Mouse (Mus musculus) megakaryocyte-erythroid progenitor cell, adult 5-6 weeks (primary cell): ENCODE measurements around the gene Naaladl1. TPM values are rescaled to one million over a fixed set of nuclear protein-coding genes. Genes with fewer than 3 reads are reported as not detected.
"Not testable (repeated sequence)": the region's sequence is repeated elsewhere in the genome, so short reads cannot be mapped to it uniquely, and the experiment has no call there.

Experiments used
- ATAC-seq: replicated peaks from 2 replicates; pipeline ENCODE4 v1.8.0; 2016; ENCODE audit warnings: mild to moderate bottlenecking, inconsistent platforms; ENCODE audit not compliant: severe bottlenecking, poor library complexity, low FRiP score, low TSS enrichment
- total RNA-seq, 2 experiments: library from RNA; stranded (forward) in 1 of 2; stranded (reverse) in 1 of 2; fragments of 200-1000, 215-1000 nt in 1 of 2; fragments of >200 nt in 1 of 2; fragmentation: Nextera tagmentation in 1 of 2; gene quantifications; 2 replicates each; pipeline ENCODE4 v1.2.3; 2014 to 2017

Gene Naaladl1
- total RNA-seq, 2 experiments from 2014 or later: 2.1 TPM; not detected in 1

GRCm38 (mm10) chr19:6126289-6126688 is 20.7 kb downstream of the Naaladl1 start:
- 0 out of 2 replicates have a peak, but pooled peaks have one; percentile 16 for ATAC-seq

GRCm38 (mm10) chr19:6126789-6127580 is 21.4 kb downstream of the Naaladl1 start:
- ATAC-seq: no peak

- ATAC-seq: peak; percentile 92
Observed at GRCm38 (mm10) chr19:6127760-6128341, 22.3 kb downstream of the Naaladl1 start, which contains the start of gene Snx15. TSS of gene Snx15 (minus strand) at chr19:6128304.

GRCm38 (mm10) chr19:6130414-6131128 is 25.0 kb downstream of the Naaladl1 start:
- not testable (repeated sequence) for ATAC-seq

GRCm38 (mm10) chr19:6132171-6132827 is 26.7 kb downstream of the Naaladl1 start:
- ATAC-seq: peak; percentile 56

GRCm38 (mm10) chr19:6133197-6133596 is 27.6 kb downstream of the Naaladl1 start:
- not testable (repeated sequence) for ATAC-seq

- no peak for ATAC-seq
Observed at GRCm38 (mm10) chr19:6136397-6136796, 30.8 kb downstream of the Naaladl1 start.

- no peak for ATAC-seq
Observed at GRCm38 (mm10) chr19:6139701-6140100, 34.1 kb downstream of the Naaladl1 start.

GRCm38 (mm10) chr19:6140374-6140677 is 34.7 kb downstream of the Naaladl1 start:
- ATAC-seq: peak; percentile 28

- peak; percentile 90 for ATAC-seq
Observed at GRCm38 (mm10) chr19:6140678-6141393, 35.3 kb downstream of the Naaladl1 start, which contains the start of gene Batf2. TSS of gene Batf2 (plus strand) at chr19:6140983.

GRCm38 (mm10) chr19:6141394-6141749 is 35.8 kb downstream of the Naaladl1 start, which contains the start of gene Arl2:
TSS of gene Arl2 (minus strand) at chr19:6141548.
- peak; percentile 75 for ATAC-seq

GRCm38 (mm10) chr19:6144842-6145241 is 39.3 kb downstream of the Naaladl1 start:
- ATAC-seq: no peak

- ATAC-seq: peak; percentile 56
Observed at GRCm38 (mm10) chr19:6155174-6155573, 49.6 kb downstream of the Naaladl1 start.

GRCm38 (mm10) chr19:6156372-6156771 is 50.8 kb downstream of the Naaladl1 start:
- no peak for ATAC-seq

- ATAC-seq: no peak
Observed at GRCm38 (mm10) chr19:6157220-6157619, 51.6 kb downstream of the Naaladl1 start.

GRCm38 (mm10) chr19:6163872-6164547 is 58.4 kb downstream of the Naaladl1 start:
- no peak for ATAC-seq
